Comparison of ENCODE assay signal across 9 mouse cellular contexts in the genomic region with DNA sequence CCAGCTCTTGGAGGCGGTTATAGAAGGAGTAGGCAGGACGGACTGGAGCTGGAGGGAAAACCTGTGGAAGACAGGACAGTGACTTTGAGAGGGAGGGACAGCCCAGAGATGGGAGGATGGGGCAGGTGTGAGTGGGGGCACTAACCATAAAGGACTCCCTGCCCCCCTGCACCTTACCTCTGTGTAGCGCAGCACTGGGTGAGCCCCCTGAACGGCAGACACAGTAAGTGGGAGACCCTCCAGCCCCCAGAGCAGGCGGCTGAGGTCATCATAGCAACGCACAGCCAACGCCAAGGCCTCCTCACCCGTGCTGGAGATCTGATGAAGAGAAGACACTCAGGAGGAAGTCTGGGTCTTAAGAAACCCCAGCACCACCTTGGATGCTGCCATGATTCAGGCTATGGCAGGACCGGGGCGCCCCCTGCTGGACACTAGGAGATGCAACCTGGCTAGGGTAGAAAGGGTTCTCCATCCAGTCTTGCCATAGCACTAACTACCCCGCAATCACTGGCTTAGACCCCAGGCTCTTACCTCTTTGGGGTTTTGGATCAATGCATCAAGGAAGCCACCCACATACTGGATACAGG. TPM values are rescaled to one million over a fixed set of nuclear protein-coding genes. Genes with fewer than 3 reads are reported as not detected.
A peak's percentile ranks its signal among the peaks of the same experiment; 100 is the strongest.
DNase-seq lines count a peak whose midpoint lies in the region; ATAC-seq lines count a peak whose summit lies in the region.
"Had no signal": no experiment of that assay in that cellular context is flagged by ENCODE, and none has a peak within 500 bp of the region (broad histone marks: within the 10 kb centered on the region; RNA-seq: fewer than 3 reads in every experiment).

No protein-coding gene starts in this region.

- H3K4me3 ChIP-seq in hindbrain, embryonic 10.5 days, result 0 out of 2 replicates have a peak overlapping the region, but pooled peaks have one; percentile 1
- no peak overlapping the region for H3K4me3 ChIP-seq in hindbrain, embryonic 13.5 days
- H3K4me3 ChIP-seq: megakaryocyte, embryonic 14.5 days had no signal

- DNase-seq in hindbrain, embryonic 10.5 days (ENCODE audit: low spot score), result peak; percentile 56
- peak; percentile 73 for DNase-seq in MN1 (ENCODE audit: low spot score)
- peak; percentile 74 for DNase-seq in embryo, embryonic 11 days
- peak; percentile 58 to 76 for DNase-seq in heart, postnatal 36 days
- DNase-seq in layer of hippocampus, postnatal 25 days (ENCODE audit: extremely low spot score in 1 of 2, low spot score in 1 of 2), result peak; percentile 39 to 72
- peak; percentile 72 for DNase-seq in splenic B cell, adult 2 months (ENCODE audit: low read depth, low spot score)

- peaks cover 96% of the 10 kb centered on the region for H3K36me3 ChIP-seq in hindbrain, embryonic 10.5 days
- peaks cover 89% of the 10 kb centered on the region for H3K36me3 ChIP-seq in hindbrain, embryonic 13.5 days
- peaks cover 8% of the 10 kb centered on the region for H3K36me3 ChIP-seq in splenic B cell, adult 2 months (ENCODE audit: control insufficient read depth, insufficient read depth, low read length, poor library complexity, severe bottlenecking)

- H3K27ac ChIP-seq in hindbrain, embryonic 10.5 days, result no peak overlapping the region
- H3K27ac ChIP-seq in hindbrain, embryonic 13.5 days, result no peak overlapping the region

- no peaks in the 10 kb centered on the region for H3K9me3 ChIP-seq in hindbrain, embryonic 10.5 days
- H3K9me3 ChIP-seq in hindbrain, embryonic 13.5 days, result no peaks in the 10 kb centered on the region
- H3K9me3 ChIP-seq: megakaryocyte, embryonic 14.5 days had no signal

- H3K4me1 ChIP-seq in hindbrain, embryonic 10.5 days (replicated peaks), result peaks cover 9% of the 10 kb centered on the region
- peaks cover 11% of the 10 kb centered on the region for H3K4me1 ChIP-seq in hindbrain, embryonic 13.5 days (replicated peaks)

- no peak overlapping the region for H3K4me2 ChIP-seq in hindbrain, embryonic 13.5 days

- no peak overlapping the region for H3K9ac ChIP-seq in hindbrain, embryonic 13.5 days

- intact Hi-C loops in heart, postnatal 36 days (cut with DNase I), result loop anchor here (1.0 kb wide), 1 partner anchor 68 kb away; no protein-coding TSS in a partner anchor

- no peaks in the 10 kb centered on the region for H3K27me3 ChIP-seq in hindbrain, embryonic 10.5 days (ENCODE audit: insufficient read depth, poor library complexity, severe bottlenecking)
- no peaks in the 10 kb centered on the region for H3K27me3 ChIP-seq in hindbrain, embryonic 13.5 days
- H3K27me3 ChIP-seq in splenic B cell, adult 2 months (ENCODE audit: control insufficient read depth, insufficient read depth, low read length, poor library complexity, severe bottlenecking), result no peaks in the 10 kb centered on the region
- H3K27me3 ChIP-seq: megakaryocyte, embryonic 14.5 days had no signal

- ATAC-seq in hindbrain, embryonic 13.5 days (ENCODE audit: low FRiP score), result no peak
- ATAC-seq in megakaryocyte progenitor cell, adult 5-6 weeks (replicated peaks; ENCODE audit: poor library complexity), result peak; percentile 85

- 72% methylated on average over 11 of the region's 11 CpGs for WGBS in hindbrain, embryonic 10.5 days
- WGBS in hindbrain, embryonic 13.5 days, result 76% methylated on average over 11 of the region's 11 CpGs

RNA-seq across cellular contexts. Expression of a gene that starts 5.5 kb away (rescaled TPM):
- polyA plus RNA-seq in hindbrain, embryonic 10.5 days (2016; fragmentation: Nextera tagmentation; extraction: Ambion mirVana), result 30.7 and 32.8 TPM in 2 replicates
- 31.0 and 32.5 TPM in 2 replicates for polyA plus RNA-seq in hindbrain, embryonic 13.5 days (2015; fragmentation: Nextera tagmentation; extraction: Ambion mirVana)
- total RNA-seq in heart, postnatal 36 days (2021), result 10 to 100 TPM; 14.8 to 15.8 TPM
- total RNA-seq in layer of hippocampus, postnatal 25 days (2021), result 100 to 1,000 TPM; 101 to 103 TPM
- total RNA-seq in megakaryocyte progenitor cell, adult 5-6 weeks (2015), result 20.3 and 22.8 TPM in 2 replicates
- total RNA-seq in megakaryocyte progenitor cell, adult 5-6 weeks (2017), result 20.5 and 22.4 TPM in 2 replicates

RNA-seq across cellular contexts. Expression of a gene that starts 16.7 kb away (rescaled TPM):
- polyA plus RNA-seq in hindbrain, embryonic 10.5 days (2016; fragmentation: Nextera tagmentation; extraction: Ambion mirVana), result 91.4 and 95.2 TPM in 2 replicates
- 71.3 and 79.8 TPM in 2 replicates for polyA plus RNA-seq in hindbrain, embryonic 13.5 days (2015; fragmentation: Nextera tagmentation; extraction: Ambion mirVana)
- total RNA-seq in heart, postnatal 36 days (2021), result 100 to 1,000 TPM; 136 to 137 TPM
- 10 to 100 TPM; 76.4 to 77.5 TPM for total RNA-seq in layer of hippocampus, postnatal 25 days (2021)
- total RNA-seq in megakaryocyte progenitor cell, adult 5-6 weeks (2015), result 131 and 149 TPM in 2 replicates
- 29.9 and 33.4 TPM in 2 replicates for total RNA-seq in megakaryocyte progenitor cell, adult 5-6 weeks (2017)

RNA-seq across cellular contexts. Expression of a gene that starts 20.8 kb away (rescaled TPM):
- polyA plus RNA-seq in hindbrain, embryonic 10.5 days (2016; fragmentation: Nextera tagmentation; extraction: Ambion mirVana), result 3.1 and 5.0 TPM in 2 replicates
- 0.18 TPM in 1 of 2 replicates, not detected in the other for polyA plus RNA-seq in hindbrain, embryonic 13.5 days (2015; fragmentation: Nextera tagmentation; extraction: Ambion mirVana)
- total RNA-seq in heart, postnatal 36 days (2021), result not detected
- total RNA-seq in layer of hippocampus, postnatal 25 days (2021), result not detected
- total RNA-seq in megakaryocyte progenitor cell, adult 5-6 weeks (2015), result not detected in 2 replicates
- not detected in 2 replicates for total RNA-seq in megakaryocyte progenitor cell, adult 5-6 weeks (2017)

Comparison
In these comparisons a context has a peak if more than half of its experiments do, and no peak if none do; other contexts are left out.
1. RNA of a gene that starts 5.5 kb away (total RNA-seq): 101 to 103 TPM in layer of hippocampus, postnatal 25 days; 20.3 to 22.8 TPM in megakaryocyte progenitor cell, adult 5-6 weeks and 14.8 to 15.8 TPM in heart, postnatal 36 days; every median in the first group is over 4 times any median in the second.
2. Peak in every context shown above with its lines, with median percentiles within 50 percentile points of each other: DNase-seq.